ENCODE assay signal across 10 mouse cellular contexts in the genomic region with DNA sequence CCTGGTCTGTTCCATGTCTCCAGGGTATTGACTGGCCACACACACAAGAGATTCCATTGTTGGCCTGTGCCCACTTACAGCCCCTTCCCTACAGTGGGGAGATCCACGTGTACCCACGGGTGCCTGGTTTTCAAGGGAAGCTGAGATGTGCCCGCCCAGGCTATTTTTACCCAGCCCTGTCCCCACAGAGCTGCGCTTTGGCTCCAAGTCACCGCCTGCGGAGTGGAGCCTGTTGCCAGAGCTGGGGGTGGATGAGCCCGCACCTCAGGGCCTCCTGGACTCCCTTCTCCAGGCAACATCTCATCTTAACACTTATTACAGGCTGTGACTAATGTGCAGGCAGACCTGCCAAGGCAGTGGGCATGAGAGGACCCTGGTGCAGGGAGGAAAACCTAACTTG.
A peak's percentile ranks its signal among the peaks of the same experiment; 100 is the strongest.
DNase-seq lines count a peak whose midpoint lies in the region; ATAC-seq and TF ChIP-seq lines count a peak whose summit lies in the region.
"Had no signal": no experiment of that assay in that cellular context is flagged by ENCODE, and none has a peak within 500 bp of the region (broad histone marks: within the 10 kb centered on the region; RNA-seq: fewer than 3 reads in every experiment).

No protein-coding gene starts in this region.

- no peak for TF ChIP-seq CTCF in testis, adult 2 months (IDR thresholded peaks at IDR 0.05; ENCODE audit: control insufficient read depth, insufficient read depth, insufficient replicate concordance, low read depth, low read length)

- H3K4me1 ChIP-seq in testis, adult 2 months (ENCODE audit: control insufficient read depth, insufficient read depth, low read length) = peaks cover 4% of the 10 kb centered on the region
- 0 out of 2 replicates have a peak, but pooled peaks cover 3% of the 10 kb centered on the region for H3K4me1 ChIP-seq in hindbrain, embryonic 11.5 days (replicated peaks; ENCODE audit: control insufficient read depth, insufficient read depth, low read length)
- peaks cover 28% of the 10 kb centered on the region for H3K4me1 ChIP-seq in liver, embryonic 12.5 days

- peak overlapping the region; percentile 82 for H3K4me3 ChIP-seq in testis, adult 2 months (ENCODE audit: control insufficient read depth, low read depth, low read length)
- no peak overlapping the region for H3K4me3 ChIP-seq in hindbrain, embryonic 11.5 days (ENCODE audit: low read depth, low read length)
- no peak overlapping the region for H3K4me3 ChIP-seq in liver, embryonic 12.5 days
- H3K4me3 ChIP-seq: neural tube, embryonic 12.5 days had no signal

- ATAC-seq in hindbrain, embryonic 11.5 days (ENCODE audit: low FRiP score) = no peak
- no peak for ATAC-seq in liver, embryonic 12.5 days

- DNase-seq in adrenal gland, adult 2 months = peak; percentile 28
- DNase-seq in adrenal gland, adult (ENCODE audit: inconsistent age in 2 of 2, low spot score in 1 of 2) = no peak
- no peak for DNase-seq in testis, postnatal 10 days (ENCODE audit: low spot score)
- DNase-seq in layer of hippocampus, postnatal 14 days (ENCODE audit: low spot score in 2 of 2) = peak; percentile 28 to 46
- no peak for DNase-seq in hindbrain, embryonic 11.5 days (ENCODE audit: low spot score)
- DNase-seq in adipocyte (ENCODE audit: low spot score) = no peak
- DNase-seq: lung, embryonic 14.5 days had no signal

- no peak overlapping the region for H3K27ac ChIP-seq in testis, adult 2 months (ENCODE audit: control insufficient read depth, insufficient read depth, low read depth, low read length)
- H3K27ac ChIP-seq in hindbrain, embryonic 11.5 days (ENCODE audit: low read depth, low read length) = no peak overlapping the region
- no peak overlapping the region for H3K27ac ChIP-seq in liver, embryonic 12.5 days
- H3K27ac ChIP-seq: neural tube, embryonic 12.5 days had no signal

- no peaks in the 10 kb centered on the region for H3K9me3 ChIP-seq in hindbrain, embryonic 11.5 days (ENCODE audit: control insufficient read depth, low read length)
- H3K9me3 ChIP-seq in liver, embryonic 12.5 days (replicated peaks) = no peaks in the 10 kb centered on the region
- H3K9me3 ChIP-seq: neural tube, embryonic 12.5 days had no signal

- no peaks in the 10 kb centered on the region for H3K36me3 ChIP-seq in testis, adult 2 months (ENCODE audit: control insufficient read depth, insufficient read depth, low read length)
- H3K36me3 ChIP-seq in hindbrain, embryonic 11.5 days (ENCODE audit: control insufficient read depth, insufficient read depth, low read length) = no peaks in the 10 kb centered on the region
- no peaks in the 10 kb centered on the region for H3K36me3 ChIP-seq in liver, embryonic 12.5 days
- H3K36me3 ChIP-seq: neural tube, embryonic 12.5 days had no signal

- no peak for TF ChIP-seq POLR2A in testis, adult 2 months (IDR thresholded peaks at IDR 0.05; ENCODE audit: control insufficient read depth, low read depth, low read length)

- no peak overlapping the region for H3K4me2 ChIP-seq in hindbrain, embryonic 11.5 days (replicated peaks; ENCODE audit: low read depth, low read length)
- no peak overlapping the region for H3K4me2 ChIP-seq in liver, embryonic 12.5 days
- H3K4me2 ChIP-seq: lung, embryonic 14.5 days; neural tube, embryonic 12.5 days had no signal

- no peaks in the 10 kb centered on the region for H3K27me3 ChIP-seq in testis, adult 2 months (ENCODE audit: control insufficient read depth, insufficient read depth, low read length)
- H3K27me3 ChIP-seq in hindbrain, embryonic 11.5 days (ENCODE audit: control insufficient read depth, insufficient read depth, low read length) = no peaks in the 10 kb centered on the region
- peaks cover 14% of the 10 kb centered on the region; the same call in 1 of the 2 replicates for H3K27me3 ChIP-seq in liver, embryonic 12.5 days (replicated peaks)
- H3K27me3 ChIP-seq: neural tube, embryonic 12.5 days had no signal

- no peak overlapping the region for H3K9ac ChIP-seq in hindbrain, embryonic 11.5 days (ENCODE audit: low read depth, low read length)
- no peak overlapping the region for H3K9ac ChIP-seq in liver, embryonic 12.5 days
- H3K9ac ChIP-seq: lung, embryonic 14.5 days; neural tube, embryonic 12.5 days had no signal

- WGBS in hindbrain, embryonic 11.5 days = 90% methylated on average over 7 of the region's 7 CpGs
- 77% methylated on average over 7 of the region's 7 CpGs for WGBS in liver, embryonic 12.5 days (ENCODE audit: insufficient replicate concordance)

Comparison
In these comparisons a context has a peak if more than half of its experiments do, and no peak if none do; other contexts are left out.
1. DNase-seq: peak in adrenal gland, adult 2 months (single experiment) and layer of hippocampus, postnatal 14 days (2 of 2); none in adrenal gland, adult (0 of 2), testis, postnatal 10 days (single experiment), hindbrain, embryonic 11.5 days (single experiment) and adipocyte (single experiment).